Comparison of ENCODE assay signal across 14 mouse cellular contexts in genomic region chr9:51736750-51737368, GRCm38 (mm10). TPM values are rescaled to one million over a fixed set of nuclear protein-coding genes. Genes with fewer than 3 reads are reported as not detected.
DNase-seq lines count a peak whose midpoint lies in the region; ATAC-seq lines count a peak whose summit lies in the region.
"Had no signal": no experiment of that assay in that cellular context is flagged by ENCODE, and none has a peak within 500 bp of the region (broad histone marks: within the 10 kb centered on the region; RNA-seq: fewer than 3 reads in every experiment).

No protein-coding gene starts in this region.

- no peak for ATAC-seq in kidney, embryonic 14.5 days (ENCODE audit: low FRiP score, low TSS enrichment)

- H3K4me3 ChIP-seq in kidney, embryonic 14.5 days (ENCODE audit: low read length): no peak overlapping the region
- H3K4me3 ChIP-seq: heart, embryonic 12.5 days had no signal

- no peaks in the 10 kb centered on the region for H3K9me3 ChIP-seq in kidney, embryonic 14.5 days (ENCODE audit: control insufficient read depth, low read length)
- H3K9me3 ChIP-seq: heart, embryonic 12.5 days had no signal

- H3K9ac ChIP-seq in kidney, embryonic 14.5 days (ENCODE audit: low read depth, low read length): no peak overlapping the region
- H3K9ac ChIP-seq: heart, embryonic 12.5 days; liver, embryonic 14.5 days had no signal

- no peaks in the 10 kb centered on the region for H3K36me3 ChIP-seq in kidney, embryonic 14.5 days (ENCODE audit: control insufficient read depth, insufficient read depth, low read length)
- H3K36me3 ChIP-seq: heart, embryonic 12.5 days had no signal

- no peak overlapping the region for H3K27ac ChIP-seq in kidney, embryonic 14.5 days (ENCODE audit: low read depth, low read length)
- H3K27ac ChIP-seq: liver, embryonic 14.5 days; macrophage had no signal

- no peak overlapping the region for H3K4me2 ChIP-seq in kidney, embryonic 14.5 days (replicated peaks; ENCODE audit: low read depth, low read length)
- H3K4me2 ChIP-seq: heart, embryonic 12.5 days had no signal

- H3K4me1 ChIP-seq in kidney, embryonic 14.5 days (ENCODE audit: control insufficient read depth, insufficient read depth, low read length): no peaks in the 10 kb centered on the region
- H3K4me1 ChIP-seq: heart, embryonic 12.5 days had no signal

- DNase-seq in cerebellum, postnatal 25 days: peak; percentile 15 to 29
- no peak for DNase-seq in cerebellum, adult 11-12 months
- DNase-seq in kidney, postnatal 14 days: peak; percentile 3
- peak; percentile 14 for DNase-seq in adipocyte (ENCODE audit: low spot score)
- peak; percentile 32 to 64 for DNase-seq in layer of hippocampus, adult 8-10 months (ENCODE audit: low spot score in 2 of 2)
- no peak for DNase-seq in urinary bladder, postnatal 14 days (ENCODE audit: low spot score)
- no peak for DNase-seq in urinary bladder, postnatal 4 days (ENCODE audit: low spot score in 2 of 2)
- DNase-seq: gastrocnemius, postnatal 14 days; right cerebral cortex, adult 18-20 months; thymus, postnatal 36 days had no signal

- H3K27me3 ChIP-seq in kidney, embryonic 14.5 days (ENCODE audit: control insufficient read depth, insufficient read depth, low read length): no peaks in the 10 kb centered on the region
- H3K27me3 ChIP-seq: heart, embryonic 12.5 days had no signal

- WGBS in kidney, embryonic 14.5 days: 72% methylated on average over 5 of the region's 5 CpGs

RNA-seq across cellular contexts. Expression of gene Arhgap20, which starts 28.3 kb away (rescaled TPM):
- polyA plus RNA-seq in kidney, embryonic 14.5 days (2014; fragmentation: Nextera tagmentation; extraction: Ambion mirVana): 4.8 and 5.7 TPM in 2 replicates
- total RNA-seq in layer of hippocampus, adult 8-10 months (2022): 10 to 100 TPM; 54.0 to 68.6 (median 63.4) TPM
- polyA plus RNA-seq: macrophage had no signal

Comparison
In these comparisons a context has a peak if more than half of its experiments do, and no peak if none do; other contexts are left out.
1. DNase-seq: peak in cerebellum, postnatal 25 days (2 of 2), kidney, postnatal 14 days (single experiment), adipocyte (single experiment) and layer of hippocampus, adult 8-10 months (2 of 2); none in cerebellum, adult 11-12 months (single experiment), urinary bladder, postnatal 14 days (single experiment) and urinary bladder, postnatal 4 days (0 of 2).